Mouse (Mus musculus): ENCODE data around the gene Pcna. TPM values are rescaled to one million over a fixed set of nuclear protein-coding genes. Genes with fewer than 3 reads are reported as not detected.

The Pcna gene
- polyA plus RNA-seq, 1 experiment = 98.9 TPM

- DNase-seq (ENCODE audit: low read depth, low spot score) = no peak
- WGBS = 77% methylated on average over 3 of the region's 3 CpGs
These were observed 26.3 kb upstream of the Pcna start for GRCm38 (mm10) chr2:132279336-132279882.

DNA sequence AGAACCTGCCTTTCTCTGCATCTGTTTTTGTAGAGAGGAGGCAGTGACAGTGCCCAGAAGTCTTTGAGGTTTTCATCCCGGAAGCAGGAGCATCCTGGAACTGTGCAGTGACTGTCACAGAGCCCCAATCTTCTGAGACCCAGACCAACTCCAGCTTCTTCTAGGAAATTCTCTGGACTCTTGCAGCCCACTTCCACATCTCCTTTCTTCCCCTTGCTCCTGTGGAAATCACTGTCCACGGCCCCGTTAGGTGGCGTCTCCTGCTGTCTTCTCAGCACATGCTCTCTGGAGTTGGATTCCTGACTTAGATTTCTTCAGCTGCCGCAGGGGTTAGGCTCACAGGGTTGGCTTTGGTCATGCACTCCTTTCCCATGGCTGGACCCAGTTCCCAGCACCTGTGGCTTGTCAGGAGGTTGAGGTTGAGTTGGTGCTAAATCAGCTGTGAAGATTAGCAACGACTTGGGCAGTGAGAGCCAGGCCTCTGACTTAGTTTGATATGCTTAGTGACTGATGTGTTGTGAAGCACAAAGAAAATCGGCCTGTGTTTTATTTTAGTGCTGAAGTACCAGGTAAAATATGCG, 25.2 kb upstream of the Pcna start:
- 81% methylated on average over 8 of the region's 8 CpGs for whole genome bisulfite sequencing
- DNase-seq (ENCODE audit: low read depth, low spot score) = no peak

DNA sequence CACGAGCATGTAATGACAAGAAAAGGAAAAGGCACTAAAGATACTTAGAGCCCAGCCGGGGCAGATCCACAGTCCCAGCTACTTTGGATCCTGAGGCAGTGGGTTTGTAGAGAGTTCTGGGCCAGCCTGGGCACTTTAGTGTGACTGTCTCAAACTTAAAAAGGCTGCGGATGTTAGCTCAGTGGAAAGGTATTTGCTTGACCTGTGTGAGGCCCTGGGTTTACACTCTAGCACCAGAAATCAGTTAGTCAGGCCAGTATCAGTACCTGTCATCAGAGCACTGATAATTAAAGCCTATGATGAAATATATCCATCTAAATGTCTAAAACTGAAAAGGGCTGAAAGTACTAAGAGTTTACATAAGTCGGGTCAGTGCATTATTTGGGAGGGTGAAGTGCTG, 23.1 kb upstream of the Pcna start:
- no peak for DNase-seq (ENCODE audit: low read depth, low spot score)
- 67% methylated on average over 4 of the region's 4 CpGs for WGBS

DNA sequence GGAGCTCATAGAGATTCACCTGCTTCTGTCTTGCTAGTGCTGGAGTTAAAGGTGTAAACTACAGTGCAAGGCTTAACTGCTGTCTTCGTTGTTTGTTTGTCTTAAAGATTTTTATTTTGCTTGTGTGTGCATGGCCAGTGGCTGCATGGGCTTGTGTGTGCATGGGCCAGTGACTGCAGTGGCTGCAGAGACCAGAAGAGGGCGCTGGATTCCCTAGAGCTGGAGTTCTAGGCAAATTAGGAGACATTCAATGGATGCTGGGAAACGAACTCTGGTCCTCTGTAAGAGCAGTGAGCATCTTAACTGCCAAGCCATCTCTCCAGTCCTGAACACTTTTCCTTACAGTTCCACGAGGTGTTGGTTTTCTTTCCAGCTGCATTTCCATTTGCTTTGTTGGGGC, 22.4 kb upstream of the Pcna start:
- WGBS = 76% methylated on average over 4 of the region's 4 CpGs
- no peak for DNase-seq (ENCODE audit: low read depth, low spot score)

DNA sequence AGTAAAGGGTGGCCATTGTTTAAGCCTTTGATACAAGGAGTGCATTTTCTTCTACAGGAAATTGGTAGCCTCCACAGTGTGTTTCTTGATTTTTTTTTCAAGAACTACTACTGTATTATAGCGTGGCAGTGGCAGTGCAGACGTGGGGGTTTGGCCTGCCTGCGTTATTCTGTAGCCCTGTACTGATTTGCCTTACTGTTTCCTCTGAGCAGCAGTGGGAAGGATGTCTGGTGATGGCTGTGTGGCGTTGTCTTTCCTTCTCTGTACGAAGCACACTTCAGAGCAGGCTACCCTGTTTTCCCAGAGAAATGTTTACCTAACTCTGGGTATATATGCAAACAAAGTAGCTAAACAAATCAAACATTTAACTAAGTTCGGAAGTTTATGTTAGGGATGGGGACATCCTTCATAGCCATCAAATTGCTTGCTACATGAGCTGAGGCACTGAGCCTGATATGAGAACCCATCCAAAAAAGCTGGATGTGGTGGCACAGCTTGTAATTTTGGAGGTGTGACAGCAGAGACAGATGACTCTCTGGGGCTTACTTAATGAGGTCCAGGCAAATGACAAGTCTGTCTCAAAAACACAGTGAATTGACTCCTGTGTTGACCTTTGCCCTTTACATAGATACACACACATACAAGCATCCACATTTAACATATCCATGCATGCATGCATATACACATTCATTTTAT, 19.7 kb upstream of the Pcna start:
- WGBS = 34% methylated on average over 6 of the region's 6 CpGs
- DNase-seq (ENCODE audit: low read depth, low spot score) = no peak

DNA sequence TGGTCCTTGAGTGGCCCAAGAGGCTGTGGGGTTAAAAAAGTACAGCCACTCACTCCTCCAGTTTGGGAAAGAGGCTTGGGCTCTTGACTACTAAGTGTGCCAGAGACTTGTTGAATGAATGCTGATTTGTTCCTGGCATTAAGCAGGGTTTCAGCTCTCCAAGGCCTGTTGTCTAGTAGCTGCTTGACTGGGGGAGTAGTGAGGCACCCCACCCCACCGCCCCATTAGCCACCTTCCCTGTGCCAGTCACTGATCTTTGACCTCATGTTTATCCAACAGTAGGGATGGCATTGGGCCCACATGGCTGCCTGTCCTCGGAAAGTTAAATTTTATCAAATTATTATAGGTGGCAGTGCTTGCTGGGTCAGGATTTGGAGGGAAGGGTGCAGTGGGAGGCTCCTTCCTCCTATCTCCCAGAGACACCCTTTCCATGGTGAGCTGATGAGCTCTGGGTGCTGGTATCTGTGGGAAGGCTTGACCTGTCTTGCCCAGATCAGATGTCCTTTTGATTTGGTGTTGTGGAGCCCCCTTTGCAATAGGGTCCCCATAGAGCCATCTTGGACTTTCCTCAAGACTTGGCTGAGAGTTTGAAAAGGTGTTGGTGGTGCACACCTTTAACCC, 17.3 kb upstream of the Pcna start:
- no peak for DNase-seq (ENCODE audit: low read depth, low spot score)
- 37% methylated on average over 2 of the region's 2 CpGs for WGBS

DNA sequence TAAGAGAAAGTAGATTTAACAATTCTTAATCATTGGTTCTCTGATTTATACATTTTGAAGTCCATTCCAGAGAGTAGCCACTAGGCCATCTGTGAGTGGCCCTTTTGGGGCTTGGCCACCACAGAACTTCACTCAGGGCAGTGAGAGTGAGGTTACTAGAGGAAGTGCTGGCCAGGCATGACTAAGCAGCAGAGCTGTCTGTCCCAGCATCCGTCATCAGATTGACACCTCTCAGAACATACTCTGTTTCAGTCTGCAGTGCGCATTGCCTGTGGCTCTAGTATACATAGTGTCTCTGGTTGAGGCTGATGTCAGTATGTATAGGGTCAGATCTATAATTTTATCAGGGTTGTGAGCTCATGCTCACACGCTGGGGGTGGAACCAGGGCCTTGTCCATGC, 16.1 kb upstream of the Pcna start:
- no peak for DNase-seq (ENCODE audit: low read depth, low spot score)
- 59% methylated on average over 3 of the region's 3 CpGs for WGBS

- WGBS = 80% methylated on average over 3 of the region's 3 CpGs
- no peak for DNase-seq (ENCODE audit: low read depth, low spot score)
These were observed 13.0 kb upstream of the Pcna start for GRCm38 (mm10) chr2:132266086-132266485.

DNA sequence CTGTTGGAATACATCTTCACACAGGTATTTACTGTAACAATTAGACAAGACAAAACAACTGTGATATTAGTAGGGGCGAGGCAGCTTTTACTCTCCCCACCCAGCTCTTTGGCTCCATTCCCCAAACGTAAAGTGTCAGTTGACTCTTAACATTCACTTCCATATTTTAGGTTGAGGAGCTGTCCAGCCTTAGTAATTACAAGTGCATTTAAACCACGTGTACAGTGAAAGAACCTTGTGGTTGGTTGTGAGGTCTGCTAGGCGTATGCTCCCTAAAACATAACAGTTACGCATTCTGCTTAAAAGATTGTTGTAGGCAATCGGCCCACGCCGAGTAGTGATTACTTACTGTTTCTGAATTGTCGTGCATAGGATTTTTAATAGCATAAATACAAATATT, 12.1 kb upstream of the Pcna start:
- 67% methylated on average over 9 of the region's 9 CpGs for WGBS

GRCm38 (mm10) chr2:132264266-132264710, 11.2 kb upstream of the Pcna start:
- WGBS = 5% methylated on average over 6 of the region's 6 CpGs
- DNase-seq (ENCODE audit: low read depth, low spot score) = no peak

More for the DNA sequence above, 12.1 kb upstream of the Pcna start:
- no peak for DNase-seq (ENCODE audit: low read depth, low spot score)

GRCm38 (mm10) chr2:132263421-132264265, 10.5 kb upstream of the Pcna start:
- DNase-seq (ENCODE audit: low read depth, low spot score) = no peak
- WGBS = under 1% methylated on average over 46 of the region's 47 CpGs

DNA sequence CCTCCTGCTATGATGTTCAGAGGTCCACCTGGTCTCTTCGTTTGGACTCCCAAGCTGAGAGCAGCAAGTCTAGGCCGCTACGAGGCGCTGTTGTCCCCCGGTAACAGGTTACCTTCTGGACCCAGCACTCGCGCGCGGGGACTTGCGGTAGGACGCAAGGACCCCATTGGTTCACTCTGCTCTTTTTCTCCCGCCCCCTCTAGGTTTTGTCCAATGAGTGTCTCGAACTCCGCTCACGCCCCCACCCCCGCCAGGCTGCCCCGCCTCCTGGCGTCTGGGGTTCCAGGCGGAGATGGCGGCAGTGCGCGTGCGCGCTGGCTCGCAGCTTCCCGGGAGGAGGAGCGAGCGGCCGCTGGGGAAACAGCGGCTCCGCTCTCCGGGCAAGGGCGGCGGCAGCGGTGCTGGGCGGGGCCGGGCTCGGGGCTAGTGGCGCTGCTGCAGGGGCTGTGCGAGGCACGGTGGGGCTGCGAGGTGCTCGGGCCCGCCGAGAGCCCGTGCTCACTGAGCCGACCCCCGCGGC, 9.8 kb upstream of the Pcna start, which contains the start of gene Cds2:
Gene Cds2, plus strand, starts transcription at position 270 of the 520 bp plus-strand sequence.
- WGBS = under 1% methylated on average over 49 of the region's 49 CpGs
- peak; percentile 95 for DNase-seq (ENCODE audit: low read depth, low spot score)

DNA sequence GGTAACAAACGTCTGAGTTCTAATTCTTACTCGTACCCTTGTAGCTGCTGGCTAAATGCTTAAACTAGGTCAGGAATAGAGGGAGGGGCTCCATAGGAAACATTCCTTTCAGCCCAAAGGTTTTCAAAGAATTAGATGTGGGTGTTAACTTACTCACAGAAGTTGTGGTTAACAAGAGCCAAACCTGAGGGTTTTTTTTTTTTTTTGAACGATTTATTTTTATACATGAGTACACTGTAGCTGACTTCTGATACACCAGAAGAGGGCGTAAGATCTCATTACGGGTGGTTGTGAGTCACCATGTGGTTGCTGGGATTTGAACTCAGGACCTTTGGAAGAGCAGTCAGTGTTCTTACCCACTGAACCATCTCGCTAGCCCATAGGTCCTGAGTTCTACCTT, 9.1 kb upstream of the Pcna start:
- DNase-seq (ENCODE audit: low read depth, low spot score) = no peak
- WGBS = 61% methylated on average over 6 of the region's 6 CpGs

- DNase-seq (ENCODE audit: low read depth, low spot score) = no peak
- 95% methylated on average over 3 of the region's 3 CpGs for WGBS
These were observed 7.5 kb upstream of the Pcna start for GRCm38 (mm10) chr2:132260601-132261000.

- DNase-seq (ENCODE audit: low read depth, low spot score) = no peak
- 92% methylated on average over 6 of the region's 6 CpGs for WGBS
These were observed 4.4 kb upstream of the Pcna start for GRCm38 (mm10) chr2:132257350-132258068.

- WGBS = under 1% methylated on average over 7 of the region's 7 CpGs
- no peak for DNase-seq (ENCODE audit: low read depth, low spot score)
These were observed 489 bp upstream of the Pcna start for GRCm38 (mm10) chr2:132253603-132254002.

- no peak for DNase-seq (ENCODE audit: low read depth, low spot score)
These were observed 1.2 kb downstream of the Pcna start for GRCm38 (mm10) chr2:132251911-132252310.

GRCm38 (mm10) chr2:132247539-132248313, 5.4 kb downstream of the Pcna start, which contains the start of gene Tmem230:
Gene Tmem230 (minus strand): TSS chr2:132247807.
- no peak for DNase-seq (ENCODE audit: low read depth, low spot score)
- 5% methylated on average over 50 of the region's 50 CpGs for WGBS

More at GRCm38 (mm10) chr2:132251911-132252310, 1.2 kb downstream of the Pcna start:
- WGBS = 3% methylated on average over 8 of the region's 8 CpGs

All from large intestine, adult 2 months (tissue).